Mouse (Mus musculus): ENCODE results near the gene Otulinl. TPM values are rescaled to one million over a fixed set of nuclear protein-coding genes. Genes with fewer than 3 reads are reported as not detected.

Otulinl gene
- polyA plus RNA-seq, 1 experiment = 4.9 TPM

- DNase-seq (ENCODE audit: low read depth) = peak; percentile 60
- TF ChIP-seq POLR2A (IDR thresholded peaks at IDR 0.05; ENCODE audit: borderline replicate concordance, extremely low read depth, insufficient read depth, insufficient read length, poor library complexity, severe bottlenecking) (no peak), CTCF (IDR thresholded peaks at IDR 0.05; ENCODE audit: borderline replicate concordance, extremely low read depth, insufficient read depth, insufficient read length) (peak; percentile 28; the same call in 1 of the 2 replicates)
Observed at GRCm38 (mm10) chr15:27647686-27648085, 33.7 kb downstream of the Otulinl start.

- TF ChIP-seq CTCF (IDR thresholded peaks at IDR 0.05; ENCODE audit: borderline replicate concordance, extremely low read depth, insufficient read depth, insufficient read length) = no peak
- DNase-seq (ENCODE audit: low read depth) = no peak
Observed at GRCm38 (mm10) chr15:27646665-27647064, 34.7 kb downstream of the Otulinl start.

- TF ChIP-seq POLR2A (IDR thresholded peaks at IDR 0.05; ENCODE audit: borderline replicate concordance, extremely low read depth, insufficient read depth, insufficient read length, poor library complexity, severe bottlenecking) = no peak
- TF ChIP-seq CTCF (IDR thresholded peaks at IDR 0.05; ENCODE audit: borderline replicate concordance, extremely low read depth, insufficient read depth, insufficient read length) = no peak
- no peak for DNase-seq (ENCODE audit: low read depth)
Observed at GRCm38 (mm10) chr15:27645250-27645649, 36.1 kb downstream of the Otulinl start.

- TF ChIP-seq CTCF (IDR thresholded peaks at IDR 0.05; ENCODE audit: borderline replicate concordance, extremely low read depth, insufficient read depth, insufficient read length) (peak; percentile 53; the same call in 1 of the 2 replicates), POLR2A (IDR thresholded peaks at IDR 0.05; ENCODE audit: borderline replicate concordance, extremely low read depth, insufficient read depth, insufficient read length, poor library complexity, severe bottlenecking) (no peak)
- DNase-seq (ENCODE audit: low read depth) = peak; percentile 22
Observed at GRCm38 (mm10) chr15:27642895-27643294, 38.5 kb downstream of the Otulinl start.

GRCm38 (mm10) chr15:27641171-27641570 lies 40.2 kb downstream of the Otulinl start:
- no peak for DNase-seq (ENCODE audit: low read depth)
- TF ChIP-seq CTCF (IDR thresholded peaks at IDR 0.05; ENCODE audit: borderline replicate concordance, extremely low read depth, insufficient read depth, insufficient read length) = no peak
- TF ChIP-seq POLR2A (IDR thresholded peaks at IDR 0.05; ENCODE audit: borderline replicate concordance, extremely low read depth, insufficient read depth, insufficient read length, poor library complexity, severe bottlenecking) = no peak

GRCm38 (mm10) chr15:27633941-27634900 lies 47.2 kb downstream of the Otulinl start:
- TF ChIP-seq POLR2A (IDR thresholded peaks at IDR 0.05; ENCODE audit: borderline replicate concordance, extremely low read depth, insufficient read depth, insufficient read length, poor library complexity, severe bottlenecking) = no peak
- no peak for TF ChIP-seq CTCF (IDR thresholded peaks at IDR 0.05; ENCODE audit: borderline replicate concordance, extremely low read depth, insufficient read depth, insufficient read length)
- DNase-seq (ENCODE audit: low read depth) = peak; percentile 32

- no peak for TF ChIP-seq CTCF (IDR thresholded peaks at IDR 0.05; ENCODE audit: borderline replicate concordance, extremely low read depth, insufficient read depth, insufficient read length)
- peak; percentile 66 for TF ChIP-seq POLR2A (IDR thresholded peaks at IDR 0.05; ENCODE audit: borderline replicate concordance, extremely low read depth, insufficient read depth, insufficient read length, poor library complexity, severe bottlenecking)
- DNase-seq (ENCODE audit: low read depth) = peak; percentile 98
Observed at GRCm38 (mm10) chr15:27630601-27631383, 50.6 kb downstream of the Otulinl start, which contains the start of gene Otulin. TSS of gene Otulin (minus strand) at chr15:27630693.

GRCm38 (mm10) chr15:27629800-27630600 lies 51.4 kb downstream of the Otulinl start:
- peak; percentile 20 for DNase-seq (ENCODE audit: low read depth)
- TF ChIP-seq POLR2A (IDR thresholded peaks at IDR 0.05; ENCODE audit: borderline replicate concordance, extremely low read depth, insufficient read depth, insufficient read length, poor library complexity, severe bottlenecking) (no peak), CTCF (IDR thresholded peaks at IDR 0.05; ENCODE audit: borderline replicate concordance, extremely low read depth, insufficient read depth, insufficient read length) (no peak)

GRCm38 (mm10) chr15:27629046-27629445 lies 52.3 kb downstream of the Otulinl start:
- no peak for DNase-seq (ENCODE audit: low read depth)
- TF ChIP-seq CTCF (IDR thresholded peaks at IDR 0.05; ENCODE audit: borderline replicate concordance, extremely low read depth, insufficient read depth, insufficient read length) (no peak), POLR2A (IDR thresholded peaks at IDR 0.05; ENCODE audit: borderline replicate concordance, extremely low read depth, insufficient read depth, insufficient read length, poor library complexity, severe bottlenecking) (no peak)

GRCm38 (mm10) chr15:27627794-27628193 lies 53.6 kb downstream of the Otulinl start:
- TF ChIP-seq CTCF (IDR thresholded peaks at IDR 0.05; ENCODE audit: borderline replicate concordance, extremely low read depth, insufficient read depth, insufficient read length) = no peak
- no peak for TF ChIP-seq POLR2A (IDR thresholded peaks at IDR 0.05; ENCODE audit: borderline replicate concordance, extremely low read depth, insufficient read depth, insufficient read length, poor library complexity, severe bottlenecking)

More at GRCm38 (mm10) chr15:27627794-27628193, 53.6 kb downstream of the Otulinl start:
- DNase-seq (ENCODE audit: low read depth) = no peak

All from brain, embryonic 14.5 days (tissue).